Mouse (Mus musculus): Measurements from ENCODE around the gene Etl4. TPM values are rescaled to one million over a fixed set of nuclear protein-coding genes. Genes with fewer than 3 reads are reported as not detected.

The Etl4 gene
- polyA plus RNA-seq, 1 experiment from 2014 or later = 38.0 TPM

GRCm38 (mm10) chr2:20549065-20549464, 639.5 kb downstream of the Etl4 start:
- WGBS = 68% methylated on average over 5 of the region's 5 CpGs
- DNase-seq (ENCODE audit: low spot score) = no peak
- TF ChIP-seq CTCF (IDR thresholded peaks at IDR 0.05; ENCODE audit: low read depth) = no peak

GRCm38 (mm10) chr2:20549996-20550395, 640.4 kb downstream of the Etl4 start:
- no peak overlapping the region for H3K27ac ChIP-seq
- WGBS = 54% methylated on average over 1 of the region's 1 CpGs
- no peaks in the 10 kb centered on the region for H3K27me3 ChIP-seq (ENCODE audit: insufficient read depth, low read length)

More at GRCm38 (mm10) chr2:20549065-20549464, 639.5 kb downstream of the Etl4 start:
- H3K27me3 ChIP-seq (ENCODE audit: insufficient read depth, low read length) = no peaks in the 10 kb centered on the region
- no peak overlapping the region for H3K9ac ChIP-seq (ENCODE audit: low read depth, low read length)
- H3K4me3 ChIP-seq (replicated peaks; ENCODE audit: low read depth, low read length) = no peak overlapping the region
- no peaks in the 10 kb centered on the region for H3K9me3 ChIP-seq (replicated peaks; ENCODE audit: low read length)
- ATAC-seq (replicated peaks; ENCODE audit: low FRiP score, low read depth) = no peak
- H3K4me1 ChIP-seq (replicated peaks; ENCODE audit: insufficient read depth, low read length) = peaks cover 20% of the 10 kb centered on the region
- 0 out of 2 replicates have a peak overlapping the region, but pooled peaks have one; percentile 8 for H3K27ac ChIP-seq
- H3K36me3 ChIP-seq (ENCODE audit: insufficient read depth, low read length) = 0 out of 2 replicates have a peak, but pooled peaks cover 3% of the 10 kb centered on the region
- H3K4me2 ChIP-seq (ENCODE audit: low read length) = 0 out of 2 replicates have a peak overlapping the region, but pooled peaks have one; percentile 2

GRCm38 (mm10) chr2:20555706-20556105, 646.1 kb downstream of the Etl4 start:
- Histone ChIP-seq H3K36me3 (ENCODE audit: insufficient read depth, low read length) (no peaks in the 10 kb centered on the region), H3K9ac (ENCODE audit: low read depth, low read length) (no peak overlapping the region), H3K9me3 (replicated peaks; ENCODE audit: low read length) (no peaks in the 10 kb centered on the region), H3K4me3 (replicated peaks; ENCODE audit: low read depth, low read length) (no peak overlapping the region), H3K27me3 (ENCODE audit: insufficient read depth, low read length) (no peaks in the 10 kb centered on the region), H3K27ac (no peak overlapping the region), H3K4me1 (replicated peaks; ENCODE audit: insufficient read depth, low read length) (peaks cover 11% of the 10 kb centered on the region; the same call in 1 of the 2 replicates), H3K4me2 (ENCODE audit: low read length) (no peak overlapping the region)
- no peak for TF ChIP-seq CTCF (IDR thresholded peaks at IDR 0.05; ENCODE audit: low read depth)
- ATAC-seq (replicated peaks; ENCODE audit: low FRiP score, low read depth) (no peak), DNase-seq (ENCODE audit: low spot score) (no peak)
- WGBS = 34% methylated on average over 3 of the region's 3 CpGs

More at GRCm38 (mm10) chr2:20549996-20550395, 640.4 kb downstream of the Etl4 start:
- Histone ChIP-seq H3K4me2 (ENCODE audit: low read length) (no peak overlapping the region), H3K9ac (ENCODE audit: low read depth, low read length) (no peak overlapping the region), H3K4me1 (replicated peaks; ENCODE audit: insufficient read depth, low read length) (peaks cover 20% of the 10 kb centered on the region), H3K9me3 (replicated peaks; ENCODE audit: low read length) (no peaks in the 10 kb centered on the region), H3K36me3 (ENCODE audit: insufficient read depth, low read length) (no peaks in the 10 kb centered on the region), H3K4me3 (replicated peaks; ENCODE audit: low read depth, low read length) (no peak overlapping the region)
- DNase-seq (ENCODE audit: low spot score) (no peak), ATAC-seq (replicated peaks; ENCODE audit: low FRiP score, low read depth) (no peak)
- TF ChIP-seq CTCF (IDR thresholded peaks at IDR 0.05; ENCODE audit: low read depth) = no peak

GRCm38 (mm10) chr2:20559083-20559482, 649.5 kb downstream of the Etl4 start:
- ATAC-seq (replicated peaks; ENCODE audit: low FRiP score, low read depth) (no peak), DNase-seq (ENCODE audit: low spot score) (no peak)
- H3K9me3 ChIP-seq (replicated peaks; ENCODE audit: low read length) = no peaks in the 10 kb centered on the region
- WGBS = 55% methylated on average over 5 of the region's 5 CpGs
- no peak for TF ChIP-seq CTCF (IDR thresholded peaks at IDR 0.05; ENCODE audit: low read depth)
- no peaks in the 10 kb centered on the region for H3K27me3 ChIP-seq (ENCODE audit: insufficient read depth, low read length)
- H3K4me3 ChIP-seq (replicated peaks; ENCODE audit: low read depth, low read length) = no peak overlapping the region
- H3K36me3 ChIP-seq (ENCODE audit: insufficient read depth, low read length) = no peaks in the 10 kb centered on the region
- no peak overlapping the region for H3K27ac ChIP-seq
- H3K9ac ChIP-seq (ENCODE audit: low read depth, low read length) = no peak overlapping the region
- H3K4me1 ChIP-seq (replicated peaks; ENCODE audit: insufficient read depth, low read length) = peaks cover 26% of the 10 kb centered on the region
- H3K4me2 ChIP-seq (ENCODE audit: low read length) = no peak overlapping the region

GRCm38 (mm10) chr2:20559723-20560122, 650.1 kb downstream of the Etl4 start:
- H3K9ac ChIP-seq (ENCODE audit: low read depth, low read length) = no peak overlapping the region
- H3K4me3 ChIP-seq (replicated peaks; ENCODE audit: low read depth, low read length) = no peak overlapping the region
- TF ChIP-seq CTCF (IDR thresholded peaks at IDR 0.05; ENCODE audit: low read depth) = no peak
- H3K27me3 ChIP-seq (ENCODE audit: insufficient read depth, low read length) = no peaks in the 10 kb centered on the region
- WGBS = 28% methylated on average over 2 of the region's 2 CpGs
- no peaks in the 10 kb centered on the region for H3K9me3 ChIP-seq (replicated peaks; ENCODE audit: low read length)
- ATAC-seq (replicated peaks; ENCODE audit: low FRiP score, low read depth) (0 out of 2 replicates have a peak, but pooled peaks have one; percentile 33), DNase-seq (ENCODE audit: low spot score) (no peak)
- H3K36me3 ChIP-seq (ENCODE audit: insufficient read depth, low read length) = no peaks in the 10 kb centered on the region
- H3K4me1 ChIP-seq (replicated peaks; ENCODE audit: insufficient read depth, low read length) = peaks cover 26% of the 10 kb centered on the region
- no peak overlapping the region for H3K4me2 ChIP-seq (ENCODE audit: low read length)
- no peak overlapping the region; the same call in 1 of the 2 replicates for H3K27ac ChIP-seq

GRCm38 (mm10) chr2:20560581-20560980, 651.0 kb downstream of the Etl4 start:
- Histone ChIP-seq H3K9me3 (replicated peaks; ENCODE audit: low read length) (no peaks in the 10 kb centered on the region), H3K4me3 (replicated peaks; ENCODE audit: low read depth, low read length) (no peak overlapping the region), H3K27me3 (ENCODE audit: insufficient read depth, low read length) (no peaks in the 10 kb centered on the region), H3K9ac (ENCODE audit: low read depth, low read length) (no peak overlapping the region), H3K4me2 (ENCODE audit: low read length) (no peak overlapping the region), H3K36me3 (ENCODE audit: insufficient read depth, low read length) (no peaks in the 10 kb centered on the region), H3K27ac (no peak overlapping the region), H3K4me1 (replicated peaks; ENCODE audit: insufficient read depth, low read length) (peaks cover 26% of the 10 kb centered on the region)
- TF ChIP-seq CTCF (IDR thresholded peaks at IDR 0.05; ENCODE audit: low read depth) = no peak
- ATAC-seq (replicated peaks; ENCODE audit: low FRiP score, low read depth) (no peak), DNase-seq (ENCODE audit: low spot score) (no peak)
- 86% methylated on average over 9 of the region's 9 CpGs for WGBS

- WGBS = 27% methylated on average over 6 of the region's 6 CpGs
- H3K4me3 ChIP-seq (replicated peaks; ENCODE audit: low read depth, low read length) = no peak overlapping the region
- H3K9ac ChIP-seq (ENCODE audit: low read depth, low read length) = no peak overlapping the region
- H3K4me2 ChIP-seq (ENCODE audit: low read length) = no peak overlapping the region
- no peaks in the 10 kb centered on the region for H3K9me3 ChIP-seq (replicated peaks; ENCODE audit: low read length)
- no peaks in the 10 kb centered on the region for H3K36me3 ChIP-seq (ENCODE audit: insufficient read depth, low read length)
- H3K4me1 ChIP-seq (replicated peaks; ENCODE audit: insufficient read depth, low read length) = peaks cover 26% of the 10 kb centered on the region
- ATAC-seq (replicated peaks; ENCODE audit: low FRiP score, low read depth) (peak; percentile 63; the same call in 1 of the 2 replicates), DNase-seq (ENCODE audit: low spot score) (peak; percentile 60)
- TF ChIP-seq CTCF (IDR thresholded peaks at IDR 0.05; ENCODE audit: low read depth) = no peak
- no peaks in the 10 kb centered on the region for H3K27me3 ChIP-seq (ENCODE audit: insufficient read depth, low read length)
- peak overlapping the region; percentile 31; the same call in 1 of the 2 replicates for H3K27ac ChIP-seq
These were observed 653.5 kb downstream of the Etl4 start for GRCm38 (mm10) chr2:20563036-20563435.
